Mouse (Mus musculus) thymus, postnatal 14 days (tissue): ENCODE measurements at regions not wholly inside any gene's neighbourhood (a gene's known extent, or its start where the extent isn't known, plus 50 kb on each side); places are given as distances from the start of the nearest gene placed in this dataset.

Experiments used
- DNase-seq: peaks from one replicate; pipeline ENCODE4 v3.0.0; 2021

- DNase-seq: no peak
These were observed 168.6 kb upstream of the Olig3 start for GRCm38 (mm10) chr10:19187716-19188081.

GRCm38 (mm10) chr10:19187084-19187615 is 169.2 kb upstream of the Olig3 start:
- peak; percentile 55 for DNase-seq

GRCm38 (mm10) chr10:19185790-19186581 is 170.3 kb upstream of the Olig3 start:
- DNase-seq: peak; percentile 73

DNA sequence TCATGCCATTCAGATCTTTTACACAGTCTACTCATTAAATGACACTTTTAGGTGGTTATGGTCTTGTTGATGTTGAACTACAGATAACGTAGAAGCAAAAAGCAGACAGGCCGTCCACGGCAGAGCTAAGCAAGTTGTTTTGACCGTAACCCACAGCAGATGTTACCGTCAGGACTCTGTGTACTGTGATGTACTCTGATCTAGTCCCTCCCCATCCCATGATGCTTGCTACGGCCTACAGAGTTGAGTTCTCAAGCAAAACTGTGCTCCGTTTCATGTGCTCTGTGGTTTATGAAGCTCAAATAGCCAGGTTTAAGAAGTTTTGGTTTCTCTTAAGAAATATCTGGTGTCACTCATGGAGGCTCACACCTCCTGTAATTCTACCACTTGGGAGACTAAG is 169.4 kb upstream of the Tnfaip3 start:
- peak; percentile 66 for DNase-seq

DNA sequence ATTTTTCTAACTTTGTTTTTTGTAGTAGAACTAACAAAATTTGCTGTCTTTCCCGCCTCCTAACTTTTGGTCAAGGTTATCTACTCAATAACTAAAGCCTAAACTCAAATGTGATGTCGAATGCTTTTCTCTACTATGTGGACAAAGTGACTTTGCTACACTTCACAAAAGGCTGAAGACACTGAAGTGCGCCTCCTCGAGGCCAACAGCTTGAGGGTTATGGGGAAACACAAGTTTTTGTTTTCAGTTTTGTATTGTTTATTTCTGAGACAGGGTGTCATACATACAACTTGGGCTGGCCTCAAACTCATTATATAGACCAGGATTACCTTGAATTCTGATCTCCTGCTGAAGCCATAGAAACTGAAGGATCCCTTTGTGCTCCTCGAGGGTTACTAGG is 162.4 kb upstream of the Tnfaip3 start:
- DNase-seq: no peak

DNA sequence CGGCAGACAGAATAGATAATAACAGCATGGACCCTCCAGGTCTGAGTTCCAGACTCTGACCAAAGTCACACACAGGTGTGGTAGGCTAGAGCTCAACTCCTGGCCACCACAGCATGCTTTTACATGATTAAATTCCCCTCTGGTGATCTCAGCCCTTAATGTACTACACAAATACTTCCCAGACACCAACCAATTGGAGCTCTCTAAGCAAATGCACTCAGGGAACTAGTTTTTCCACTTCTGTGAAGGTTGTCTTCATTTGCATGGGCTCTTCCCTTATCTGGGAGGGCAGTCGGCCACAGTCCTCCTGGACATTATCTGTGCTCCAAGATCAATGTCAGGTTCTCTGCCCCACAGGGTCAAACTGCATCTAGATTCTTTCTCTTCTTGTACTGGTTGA is 162.0 kb upstream of the Tnfaip3 start:
- DNase-seq: no peak

- peak; percentile 65 for DNase-seq
These were observed 160.8 kb upstream of the Tnfaip3 start for GRCm38 (mm10) chr10:19176249-19176648.

DNA sequence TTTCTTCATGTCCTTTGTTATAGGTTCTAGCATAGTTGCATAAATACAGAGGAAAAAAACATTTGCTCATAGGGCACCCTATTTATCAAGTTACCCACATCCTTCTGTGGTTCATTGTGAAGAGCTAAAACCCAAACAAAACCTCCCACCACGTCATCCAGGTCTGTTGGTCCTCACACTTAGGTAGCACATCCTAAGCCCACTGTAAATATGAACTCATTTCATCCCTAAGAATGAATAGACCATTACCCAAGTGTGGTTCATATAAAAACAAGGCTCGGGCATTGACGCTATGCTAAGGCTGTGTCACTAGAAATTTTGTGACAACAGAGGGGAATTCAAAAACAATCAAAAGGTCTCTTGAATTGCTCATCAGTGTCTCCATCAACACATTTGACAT is 156.4 kb upstream of the Tnfaip3 start:
- peak; percentile 21 for DNase-seq

DNA sequence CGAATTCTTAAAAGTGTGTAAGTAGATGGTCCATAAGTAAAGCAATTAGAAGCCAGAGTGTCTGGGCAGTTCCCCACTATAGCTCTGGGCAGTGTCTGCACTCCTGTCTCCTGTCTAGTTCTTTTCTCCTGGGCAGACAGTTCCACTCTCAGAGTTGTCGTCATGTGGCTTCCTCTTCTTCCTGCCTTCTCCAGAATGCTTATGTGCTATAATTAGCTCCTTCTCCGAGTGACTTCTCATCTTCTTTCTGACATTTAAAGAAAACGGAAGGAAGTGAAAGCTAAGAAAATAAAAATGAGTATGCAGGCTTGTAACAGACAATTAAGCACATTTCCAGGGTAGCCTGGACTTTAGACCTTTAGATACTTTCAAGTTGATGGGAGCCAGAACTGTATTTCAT is 155.1 kb upstream of the Tnfaip3 start:
- DNase-seq: peak; percentile 16

GRCm38 (mm10) chr10:19169272-19169671 is 153.8 kb upstream of the Tnfaip3 start:
- no peak for DNase-seq

GRCm38 (mm10) chr10:19168362-19168761 is 152.9 kb upstream of the Tnfaip3 start:
- DNase-seq: peak; percentile 16

GRCm38 (mm10) chr10:19167641-19168271 is 152.3 kb upstream of the Tnfaip3 start:
- peak; percentile 66 for DNase-seq

GRCm38 (mm10) chr10:19167101-19167500 is 151.6 kb upstream of the Tnfaip3 start:
- DNase-seq: no peak

GRCm38 (mm10) chr10:19162104-19162503 is 146.6 kb upstream of the Tnfaip3 start:
- DNase-seq: no peak

GRCm38 (mm10) chr10:19161149-19161548 is 145.7 kb upstream of the Tnfaip3 start:
- no peak for DNase-seq

GRCm38 (mm10) chr10:19154041-19154440 is 138.6 kb upstream of the Tnfaip3 start:
- no peak for DNase-seq

DNA sequence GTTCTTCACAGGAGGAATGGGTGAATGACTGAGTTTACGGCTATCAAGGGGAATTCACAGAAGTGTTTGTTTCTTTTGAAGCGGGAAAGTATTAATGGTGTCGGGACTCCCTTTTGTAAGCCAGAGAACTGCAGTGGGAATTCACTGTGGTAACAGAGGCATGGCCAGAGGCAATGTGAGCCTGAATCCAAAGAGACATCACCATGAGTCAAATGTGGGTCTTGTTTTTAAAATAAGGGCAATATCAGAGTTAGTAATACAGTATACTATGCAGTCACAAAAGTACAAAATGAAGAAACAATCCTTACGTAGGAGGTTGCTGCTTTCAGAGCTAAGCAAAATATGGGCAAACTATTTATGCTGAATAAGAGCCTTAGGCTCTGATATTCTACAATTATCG is 137.3 kb upstream of the Tnfaip3 start:
- no peak for DNase-seq

DNA sequence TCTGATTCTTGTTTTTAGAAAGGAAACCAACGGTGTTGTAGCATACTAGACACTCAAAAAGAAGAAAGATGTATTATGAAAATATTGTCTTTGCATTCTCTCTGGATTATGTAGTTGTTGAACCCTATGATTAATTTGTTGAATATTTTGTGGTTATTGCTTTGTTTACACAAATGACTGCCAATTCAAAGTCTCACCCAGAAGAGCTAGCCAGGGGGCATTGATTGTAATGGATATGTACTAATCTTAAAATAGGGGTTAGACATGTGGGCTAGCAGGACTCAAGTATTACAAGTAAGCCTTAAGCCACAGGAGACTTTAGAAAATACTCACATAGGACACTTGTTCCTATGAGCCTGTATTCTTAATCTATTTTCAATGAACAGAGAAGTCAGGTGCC is 135.3 kb upstream of the Tnfaip3 start:
- no peak for DNase-seq

DNA sequence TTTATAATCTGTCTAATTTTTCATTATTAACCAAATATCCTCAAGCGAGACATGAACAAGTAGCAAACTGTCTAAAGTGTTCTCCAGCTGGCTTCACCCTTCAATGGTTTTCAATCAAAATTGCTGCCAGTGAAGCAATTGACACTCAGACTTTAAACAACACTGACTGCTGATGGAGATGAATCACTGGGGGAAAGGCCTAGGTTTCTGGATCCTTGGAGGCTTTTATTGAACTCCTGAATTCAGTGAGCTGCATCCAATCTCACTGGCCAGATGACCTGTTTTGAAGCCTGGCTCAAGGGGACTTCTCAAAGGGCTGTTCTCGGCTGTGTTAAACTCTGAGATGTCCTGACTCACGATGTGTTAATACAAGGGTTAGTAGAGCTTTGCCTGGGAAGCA is 134.5 kb upstream of the Tnfaip3 start:
- no peak for DNase-seq

DNA sequence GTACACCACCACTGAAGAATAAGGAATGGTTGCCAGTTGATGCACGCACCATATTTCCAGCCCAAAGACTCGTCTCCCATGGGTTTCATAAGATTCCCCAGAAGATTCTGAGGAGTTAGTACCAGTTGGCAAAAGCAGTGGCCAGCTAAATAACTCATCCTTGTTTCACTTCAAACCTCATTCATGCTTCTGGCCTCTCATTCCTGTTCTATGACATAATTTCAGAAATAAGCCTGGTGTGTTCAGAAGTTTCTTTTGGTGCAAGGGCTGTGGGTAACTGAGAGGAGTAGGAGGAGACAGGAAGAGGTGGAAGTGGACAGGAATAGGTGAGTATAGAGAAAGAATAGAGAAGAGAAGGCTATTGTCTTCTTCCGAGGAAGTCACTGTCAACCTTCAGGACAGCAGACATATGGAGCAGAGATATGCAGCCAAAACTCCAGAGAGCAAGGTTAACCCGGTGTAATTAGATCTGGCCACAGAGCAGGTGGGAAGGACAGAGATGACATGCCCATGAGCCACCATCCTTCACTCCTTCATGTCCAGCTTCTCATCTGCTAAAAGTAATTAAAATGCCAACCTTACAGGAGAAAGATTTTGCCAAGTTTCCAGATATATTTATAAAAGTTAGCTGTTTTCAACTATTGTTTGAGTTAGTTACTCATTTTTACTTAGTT is 133.9 kb upstream of the Tnfaip3 start:
- no peak for DNase-seq

- DNase-seq: no peak
These were observed 126.0 kb upstream of the Tnfaip3 start for GRCm38 (mm10) chr10:19141481-19141880.

- DNase-seq: no peak
These were observed 125.2 kb upstream of the Tnfaip3 start for GRCm38 (mm10) chr10:19140628-19141027.

DNA sequence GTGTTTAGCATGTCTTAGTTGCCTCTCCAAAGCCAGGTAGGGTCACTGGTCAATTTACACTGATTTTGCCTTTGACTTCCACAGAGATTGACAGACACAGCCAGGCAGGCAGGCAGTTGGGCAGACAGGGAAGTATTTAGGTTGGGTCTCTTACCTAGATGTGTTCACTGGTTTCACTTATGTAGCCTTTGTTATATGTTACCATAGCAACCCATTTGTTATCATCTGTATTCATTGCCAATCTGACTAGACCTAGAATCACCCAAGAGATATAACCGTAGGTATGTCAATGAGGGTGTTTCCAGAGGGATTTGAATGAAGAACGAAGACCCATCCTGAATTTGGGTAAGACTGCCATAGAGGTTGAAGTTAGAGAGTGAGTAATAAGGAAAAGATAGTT is 123.8 kb upstream of the Tnfaip3 start:
- no peak for DNase-seq

GRCm38 (mm10) chr10:19138258-19138657 is 122.8 kb upstream of the Tnfaip3 start:
- no peak for DNase-seq
